Comparison of ENCODE assay signal across 24 mouse cellular contexts in genomic region chr1:161306772-161307499, GRCm38 (mm10). TPM values are rescaled to one million over a fixed set of nuclear protein-coding genes. Genes with fewer than 3 reads are reported as not detected.
DNase-seq lines count a peak whose midpoint lies in the region; ATAC-seq lines count a peak whose summit lies in the region.
"Had no signal": no experiment of that assay in that cellular context is flagged by ENCODE, and none has a peak within 500 bp of the region (broad histone marks: within the 10 kb centered on the region; RNA-seq: fewer than 3 reads in every experiment).

No protein-coding gene starts in this region.

- H3K4me2 ChIP-seq in liver, embryonic 15.5 days, result peak overlapping the region; percentile 21
- H3K4me2 ChIP-seq in forebrain, embryonic 16.5 days (ENCODE audit: low read length), result no peak overlapping the region
- H3K4me2 ChIP-seq: forebrain, embryonic 13.5 days; hindbrain, embryonic 15.5 days; lung, embryonic 14.5 days; midbrain, embryonic 12.5 days had no signal

- H3K9ac ChIP-seq in liver, embryonic 15.5 days, result no peak overlapping the region
- no peak overlapping the region for H3K9ac ChIP-seq in forebrain, embryonic 16.5 days (replicated peaks; ENCODE audit: low read depth, low read length)
- H3K9ac ChIP-seq: forebrain, embryonic 13.5 days; hindbrain, embryonic 15.5 days; lung, embryonic 14.5 days; midbrain, embryonic 12.5 days had no signal

- peak; percentile 10 for DNase-seq in CD4-positive, CD25-positive, alpha-beta regulatory T cell, adult 2 months (ENCODE audit: low read depth, low spot score)
- DNase-seq in naive thymus-derived CD4-positive, alpha-beta T cell, adult 2 months (ENCODE audit: low read depth), result peak; percentile 38
- DNase-seq in layer of hippocampus, postnatal 25 days (ENCODE audit: extremely low spot score in 1 of 2, low spot score in 1 of 2), result no peak
- DNase-seq: adrenal gland, postnatal 10 days; cerebellum, adult 11-12 months; cerebellum, postnatal 10 days; heart, postnatal 14 days; kidney, adult 11 months; kidney, postnatal 14 days; left cerebral cortex, postnatal 4 days; lung, embryonic 14.5 days; lung, postnatal 14 days had no signal

- H3K4me1 ChIP-seq in liver, embryonic 15.5 days (replicated peaks), result peaks cover 10% of the 10 kb centered on the region; the same call in 1 of the 2 replicates
- H3K4me1 ChIP-seq in forebrain, embryonic 16.5 days (replicated peaks; ENCODE audit: control insufficient read depth, insufficient read depth, low read length), result no peaks in the 10 kb centered on the region
- H3K4me1 ChIP-seq: forebrain, embryonic 13.5 days; hindbrain, embryonic 10.5 days; hindbrain, embryonic 15.5 days; midbrain, embryonic 12.5 days had no signal

- no peaks in the 10 kb centered on the region for H3K27me3 ChIP-seq in liver, embryonic 15.5 days
- no peaks in the 10 kb centered on the region for H3K27me3 ChIP-seq in forebrain, embryonic 16.5 days (replicated peaks; ENCODE audit: control insufficient read depth, insufficient read depth, low read length)
- H3K27me3 ChIP-seq: forebrain, embryonic 13.5 days; hindbrain, embryonic 15.5 days; midbrain, embryonic 12.5 days had no signal

- 15% methylated on average over 5 of the region's 5 CpGs for WGBS in liver, embryonic 15.5 days (ENCODE audit: insufficient replicate concordance)
- WGBS in forebrain, embryonic 16.5 days, result 73% methylated on average over 5 of the region's 5 CpGs

- no peak overlapping the region for H3K4me3 ChIP-seq in liver, embryonic 15.5 days (replicated peaks)
- H3K4me3 ChIP-seq in forebrain, embryonic 16.5 days (replicated peaks; ENCODE audit: low read length), result no peak overlapping the region
- H3K4me3 ChIP-seq: forebrain, embryonic 13.5 days; hindbrain, embryonic 10.5 days; hindbrain, embryonic 15.5 days; layer of hippocampus, adult 2 months; midbrain, embryonic 12.5 days; myocyte had no signal

- no peaks in the 10 kb centered on the region for H3K36me3 ChIP-seq in liver, embryonic 15.5 days (replicated peaks)
- no peaks in the 10 kb centered on the region for H3K36me3 ChIP-seq in forebrain, embryonic 16.5 days (ENCODE audit: control insufficient read depth, insufficient read depth)
- H3K36me3 ChIP-seq: hindbrain, embryonic 10.5 days; hindbrain, embryonic 15.5 days; midbrain, embryonic 12.5 days had no signal

- no peaks in the 10 kb centered on the region for H3K9me3 ChIP-seq in liver, embryonic 15.5 days (replicated peaks)
- H3K9me3 ChIP-seq in forebrain, embryonic 16.5 days (ENCODE audit: control insufficient read depth, low read length), result no peaks in the 10 kb centered on the region
- H3K9me3 ChIP-seq: forebrain, embryonic 13.5 days; hindbrain, embryonic 10.5 days; hindbrain, embryonic 15.5 days; midbrain, embryonic 12.5 days had no signal

- H3K27ac ChIP-seq in liver, embryonic 15.5 days (replicated peaks), result peak overlapping the region; percentile 70; the same call in 1 of the 2 replicates
- no peak overlapping the region for H3K27ac ChIP-seq in forebrain, embryonic 16.5 days (ENCODE audit: low read length)
- H3K27ac ChIP-seq: forebrain, embryonic 13.5 days; hindbrain, embryonic 10.5 days; hindbrain, embryonic 15.5 days; layer of hippocampus, adult 2 months; midbrain, embryonic 12.5 days had no signal

- ATAC-seq in CD4-positive, CD25-positive, alpha-beta regulatory T cell, adult 4 months, result no peak
- ATAC-seq in erythroblast, adult 5-6 weeks (replicated peaks; ENCODE audit: low FRiP score, poor library complexity, severe bottlenecking), result peak; percentile 64
- peak; percentile 85 for ATAC-seq in liver, embryonic 15.5 days (ENCODE audit: insufficient read depth)
- ATAC-seq in forebrain, embryonic 16.5 days, result no peak
- ATAC-seq in megakaryocyte, adult 5-6 weeks (ENCODE audit: poor library complexity, severe bottlenecking), result no peak
- ATAC-seq: forebrain, embryonic 13.5 days; inflammation-experienced regulatory T-cells, adult 6 months had no signal

RNA-seq across cellular contexts. Expression of gene Prdx6, which starts 55.9 kb away (rescaled TPM):
- 100 to 1,000 TPM; 272 to 325 TPM for polyA plus RNA-seq in CD4-positive, CD25-positive, alpha-beta regulatory T cell, adult 4 months (2017; shearing (Covaris generic))
- total RNA-seq in erythroblast, adult 5-6 weeks (2015; ENCODE audit: low replicate concordance), result 41.2 and 61.1 TPM in 2 replicates
- total RNA-seq in erythroblast, adult 5-6 weeks (2017; ENCODE audit: low replicate concordance), result 40.3 and 63.1 TPM in 2 replicates
- polyA plus RNA-seq in liver, embryonic 15.5 days (2015; fragmentation: Nextera tagmentation; extraction: Ambion mirVana), result 354 and 355 TPM in 2 replicates
- 100 to 1,000 TPM; 300 to 347 TPM for total RNA-seq in layer of hippocampus, postnatal 25 days (2021)
- 214 and 245 TPM in 2 replicates for polyA plus RNA-seq in forebrain, embryonic 16.5 days (2015; fragmentation: Nextera tagmentation; extraction: Ambion mirVana)
- 161 and 201 TPM in 2 replicates for total RNA-seq in megakaryocyte, adult 5-6 weeks (2015)
- total RNA-seq in megakaryocyte, adult 5-6 weeks (2017), result 213 and 226 TPM in 2 replicates

Comparison
In these comparisons a context has a peak if more than half of its experiments do, and no peak if none do; other contexts are left out.
1. DNase-seq: peak in CD4-positive, CD25-positive, alpha-beta regulatory T cell, adult 2 months (single experiment) and naive thymus-derived CD4-positive, alpha-beta T cell, adult 2 months (single experiment); none in layer of hippocampus, postnatal 25 days (0 of 2).
2. ATAC-seq: peak in erythroblast, adult 5-6 weeks (single experiment) and liver, embryonic 15.5 days (single experiment); none in CD4-positive, CD25-positive, alpha-beta regulatory T cell, adult 4 months (single experiment), forebrain, embryonic 16.5 days (single experiment) and megakaryocyte, adult 5-6 weeks (single experiment).